Mouse (Mus musculus) retina, embryonic 14.5 days (tissue): ENCODE measurements around the gene Shox2.

Source experiments
- DNase-seq: peaks from one replicate; pipeline ENCODE4 v3.0.0-alpha.2; 2015; ENCODE audit warnings: low spot score

Shox2 gene

DNA sequence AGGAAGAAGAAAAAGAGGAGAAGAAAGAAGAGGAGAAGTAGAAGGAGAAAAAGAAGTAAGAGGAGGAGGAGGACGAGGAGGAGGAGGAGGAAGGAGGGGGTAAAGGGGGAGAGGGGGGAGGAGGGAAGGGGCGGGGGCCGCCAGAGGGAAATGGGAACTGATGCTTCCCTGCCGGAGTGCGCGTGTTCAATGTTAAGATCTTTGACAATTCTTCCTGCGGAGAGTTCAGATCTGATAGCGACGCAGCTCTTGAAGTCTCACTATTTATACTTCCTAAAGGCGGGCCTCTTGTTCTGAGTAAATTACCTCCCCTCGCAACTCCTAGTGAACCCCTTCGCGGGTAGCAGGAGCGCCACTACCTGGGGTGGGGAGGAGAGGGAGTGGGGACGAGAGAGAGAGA is at the start of gene Shox2:
Shox2 (minus strand) TSS at position 66 of the 400 bp plus-strand sequence.
- peak; percentile 42 for DNase-seq

- DNase-seq = no peak
Observed at GRCm38 (mm10) chr3:66996820-66997219, 15.2 kb upstream of the Shox2 start.

DNA sequence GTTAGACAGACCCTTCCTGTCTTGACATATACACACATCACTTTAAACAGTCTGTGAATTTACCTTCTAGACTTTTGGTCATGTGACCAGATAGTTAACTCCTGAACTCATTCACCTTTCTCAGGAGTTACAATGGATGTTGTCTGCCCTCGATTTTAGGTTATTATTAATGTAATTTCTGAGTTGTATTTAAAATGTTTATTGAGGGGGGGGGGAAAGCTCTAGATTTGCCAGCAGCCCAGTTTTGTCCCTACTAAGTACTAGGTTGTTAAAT is 4.7 kb upstream of the Shox2 start:
- DNase-seq = no peak

DNA sequence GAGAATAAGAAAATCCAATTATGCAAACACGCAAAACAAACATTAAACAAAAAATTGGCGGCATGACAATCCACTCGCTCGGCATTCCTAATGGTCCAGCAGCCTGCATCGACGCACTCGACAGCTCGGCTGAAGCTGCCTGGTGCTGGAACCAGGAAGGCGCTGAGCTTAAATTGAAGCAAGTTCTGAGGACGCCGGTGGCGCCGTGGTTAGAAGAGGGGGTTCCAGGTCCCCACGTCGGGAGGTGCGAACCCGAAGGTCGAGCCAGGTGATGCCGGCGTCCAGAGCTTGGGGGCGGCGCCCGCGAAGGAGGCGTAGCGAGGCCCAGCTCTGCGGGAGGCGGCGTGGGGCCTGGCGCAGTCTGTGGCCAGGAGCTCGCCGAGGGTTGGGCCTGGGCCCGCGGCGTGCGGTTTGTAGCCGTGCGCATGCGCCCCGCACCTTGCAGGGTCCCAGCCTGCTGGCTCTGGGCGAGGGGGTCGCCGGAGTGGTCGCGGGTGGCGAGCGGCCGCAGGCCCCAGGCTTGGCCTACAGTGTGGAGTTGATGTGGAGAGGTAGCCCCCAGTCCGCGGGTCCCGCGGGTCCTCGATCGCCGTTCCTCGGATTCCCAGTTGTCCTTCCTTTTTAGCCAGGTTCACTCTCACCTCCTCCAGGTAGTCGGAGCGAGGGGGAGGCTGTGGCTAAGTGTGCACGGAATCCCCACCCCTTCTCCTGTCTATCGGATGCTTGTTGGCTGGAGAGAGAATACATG is 4.1 kb upstream of the Shox2 start:
- peak; percentile 84 for DNase-seq

GRCm38 (mm10) chr3:66983481-66983880 is 1.9 kb upstream of the Shox2 start:
- DNase-seq = no peak

- peak; percentile 60 for DNase-seq
Observed at GRCm38 (mm10) chr3:66982181-66982911, 775 bp upstream of the Shox2 start.

- DNase-seq = peak; percentile 55
Observed at GRCm38 (mm10) chr3:66981101-66981661, 390 bp downstream of the Shox2 start, which contains the start of gene Rsrc1. TSS of gene Rsrc1 (plus strand) at chr3:66981390.

DNA sequence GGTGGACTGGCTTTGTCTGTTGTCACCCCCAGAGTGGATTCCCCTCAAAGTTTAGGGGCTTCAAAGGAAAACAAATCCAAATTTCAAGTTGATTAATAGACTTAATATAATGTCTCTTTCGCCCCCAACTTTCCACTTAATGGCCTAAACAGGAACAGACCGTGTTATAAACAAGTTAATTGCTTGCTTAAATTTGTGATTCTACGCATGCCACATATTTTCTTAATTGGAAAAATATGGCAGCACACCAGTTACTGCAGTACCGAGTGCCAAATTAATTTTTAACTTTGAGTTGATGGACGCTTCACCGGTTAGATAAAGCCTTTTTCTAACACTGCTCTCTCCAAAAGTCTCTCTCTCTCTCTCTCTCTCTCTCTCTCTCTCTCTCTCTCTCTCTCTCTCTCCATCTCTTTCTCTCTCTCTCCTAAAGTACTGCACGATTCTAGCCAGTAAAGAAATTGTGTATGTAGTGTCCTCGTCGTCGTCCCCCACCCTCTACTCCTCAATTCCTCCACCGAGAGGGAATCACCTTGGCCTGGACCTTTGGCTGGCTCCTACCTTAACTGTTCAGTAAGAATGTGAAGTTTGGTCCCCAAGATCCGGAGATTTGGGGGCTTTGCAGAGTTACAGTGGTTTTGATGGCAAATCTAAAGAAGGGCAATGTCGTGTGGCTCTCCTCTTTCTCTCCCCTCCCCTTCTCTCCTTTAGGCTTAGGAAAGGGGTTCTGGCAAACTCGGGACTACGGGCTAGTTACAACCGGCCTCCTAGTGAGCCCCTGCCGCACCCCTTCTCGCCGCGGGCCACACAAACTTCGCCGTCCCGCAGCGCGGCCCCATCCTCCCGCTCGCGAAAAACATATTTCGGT is 1.2 kb downstream of the Shox2 start:
- DNase-seq = peak; percentile 37

GRCm38 (mm10) chr3:66979491-66979890 is 2.1 kb downstream of the Shox2 start:
- DNase-seq = peak; percentile 26

GRCm38 (mm10) chr3:66978457-66979381 is 2.9 kb downstream of the Shox2 start:
- DNase-seq = peak; percentile 45

DNA sequence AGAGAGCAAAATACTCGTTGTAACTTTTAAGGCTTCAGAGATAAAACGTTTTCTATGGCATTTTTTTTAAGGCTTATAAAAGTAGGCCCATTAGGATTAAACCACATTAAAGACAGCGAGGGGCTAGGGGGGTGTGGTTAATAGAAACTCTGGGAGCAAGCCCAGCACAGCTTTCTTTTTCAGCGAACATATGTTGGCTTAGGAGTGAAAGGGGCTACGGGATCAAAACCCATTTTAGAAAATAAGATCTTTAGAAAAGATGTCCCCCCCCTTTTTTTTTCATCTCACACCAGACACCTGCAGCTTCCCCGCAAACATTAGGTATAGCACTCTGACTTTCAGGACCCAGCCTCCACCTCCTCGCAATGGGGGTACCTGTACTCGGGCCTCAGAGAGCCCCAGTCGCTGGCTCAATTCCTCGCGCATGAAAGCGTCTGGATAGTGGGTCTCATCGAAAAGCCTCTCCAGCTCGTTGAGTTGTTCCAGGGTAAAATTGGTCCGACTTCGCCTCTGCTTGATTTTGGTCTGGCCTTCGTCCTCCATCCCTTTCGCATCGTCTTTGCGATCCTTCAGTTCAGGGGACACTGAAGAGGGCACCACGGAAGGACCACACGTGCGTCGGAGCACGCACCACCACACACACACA is 3.6 kb downstream of the Shox2 start:
- DNase-seq = peak; percentile 30

GRCm38 (mm10) chr3:66976889-66977615 is 4.5 kb downstream of the Shox2 start:
- DNase-seq = peak; percentile 43

DNA sequence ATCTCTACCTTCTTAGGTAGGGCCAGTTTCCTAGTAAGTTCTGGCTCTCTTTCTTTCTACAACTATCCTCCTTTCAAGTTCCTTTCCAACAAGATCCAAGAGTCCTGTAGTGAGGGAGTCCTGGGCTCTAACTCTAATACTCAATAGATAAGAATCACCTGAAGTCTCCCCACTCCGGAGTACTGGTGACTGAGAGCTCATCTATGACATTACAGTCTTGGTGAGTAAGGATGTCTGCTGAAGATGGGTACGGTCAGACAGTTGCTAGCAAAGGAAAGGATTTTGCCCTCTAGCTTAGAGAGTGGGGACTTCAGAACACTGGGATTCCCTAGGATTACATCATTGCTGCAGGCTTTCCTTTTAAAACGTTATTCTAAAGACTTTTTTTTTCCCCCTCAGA is 7.1 kb downstream of the Shox2 start:
- DNase-seq = no peak

GRCm38 (mm10) chr3:66973391-66973943 is 8.1 kb downstream of the Shox2 start:
- peak; percentile 65 for DNase-seq

DNA sequence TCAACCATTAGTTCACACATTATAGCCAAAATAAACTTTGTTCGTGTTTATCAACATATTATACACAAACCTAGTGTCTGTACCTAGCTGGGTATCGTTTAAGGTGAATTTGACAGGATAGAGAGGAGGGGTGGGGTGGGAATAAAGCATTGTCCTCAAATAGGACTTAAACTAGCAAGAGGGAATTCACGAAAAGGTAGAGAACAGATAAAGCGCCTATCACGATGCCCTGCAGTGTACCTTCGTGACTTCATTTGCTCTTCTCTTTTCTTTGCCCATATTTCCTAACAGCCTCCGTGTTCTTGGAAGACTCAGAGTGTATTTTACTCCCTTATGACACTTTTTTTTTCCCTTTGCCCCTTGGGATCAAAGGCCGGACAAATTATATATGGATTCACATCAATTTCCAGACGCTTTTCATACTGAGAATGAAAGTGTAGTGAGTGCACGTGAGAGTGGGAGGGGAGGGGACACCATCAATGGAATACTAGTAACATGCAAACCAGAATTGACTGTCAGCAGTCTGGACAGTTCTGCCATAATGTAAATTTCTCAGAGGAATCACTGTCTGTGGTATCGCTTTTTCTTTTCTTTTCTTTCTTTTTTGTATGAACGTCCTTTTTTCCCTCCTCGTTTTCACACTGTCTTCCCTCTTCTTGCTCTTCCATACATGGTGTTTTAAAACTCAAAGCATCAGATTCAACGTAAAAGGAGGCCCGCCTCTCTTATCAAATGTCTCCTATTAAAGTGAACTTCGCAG is 9.2 kb downstream of the Shox2 start:
- peak; percentile 43 for DNase-seq

GRCm38 (mm10) chr3:66970661-66971331 is 10.8 kb downstream of the Shox2 start:
- peak; percentile 44 for DNase-seq

DNA sequence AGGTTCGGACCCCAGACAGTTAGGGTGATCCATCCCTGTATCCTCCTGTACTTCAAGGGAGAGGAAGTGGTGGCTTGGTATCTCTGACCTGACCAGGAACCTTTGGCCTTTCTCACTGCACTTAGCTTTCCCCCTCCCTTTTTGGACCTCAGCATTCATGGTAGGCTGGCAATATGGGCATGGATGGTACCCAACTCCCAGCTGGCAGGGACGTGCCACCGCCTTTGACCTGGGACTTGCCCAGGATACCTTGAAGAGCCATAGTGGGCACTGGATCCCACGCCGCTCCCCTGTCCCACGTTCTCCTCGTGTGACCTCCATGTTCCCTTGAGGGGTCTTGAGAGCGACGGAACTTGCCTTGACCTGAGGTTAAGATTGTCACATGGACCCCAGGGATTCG is 11.3 kb downstream of the Shox2 start:
- DNase-seq = no peak

GRCm38 (mm10) chr3:66967508-66967907 is 14.1 kb downstream of the Shox2 start:
- DNase-seq = no peak
